Mouse (Mus musculus) spleen, adult 2 months (tissue): ENCODE measurements around the gene Amigo2.

ENCODE experiments used
- CTCF ChIP-seq: fragments of 200-500 bp; IDR thresholded peaks from 2 replicates; pipeline ENCODE4 v1.5.1; 2011; ENCODE audit warnings: mild to moderate bottlenecking, inconsistent platforms; ENCODE audit not compliant: insufficient read depth, insufficient read length, insufficient replicate concordance; ENCODE audit errors: extremely low read depth
- POLR2A ChIP-seq: fragments of 200-500 bp; IDR thresholded peaks from 2 replicates; pipeline ENCODE4 v1.6.1; 2011; ENCODE audit warnings: low read depth, low read length, inconsistent platforms

- TF ChIP-seq POLR2A, result no peak
- no peak for TF ChIP-seq CTCF
These were observed 37.1 kb upstream of the Amigo2 start for GRCm38 (mm10) chr15:97284201-97284600.
